Mouse (Mus musculus) brain, embryonic 18.5 days (tissue): Measurements from ENCODE around the gene Slc13a2.

Experiments
- DNase-seq: peaks from one replicate; pipeline ENCODE4 v3.0.0-alpha.2; 2012; ENCODE audit warnings: low read depth, low spot score

Slc13a2 gene

DNA sequence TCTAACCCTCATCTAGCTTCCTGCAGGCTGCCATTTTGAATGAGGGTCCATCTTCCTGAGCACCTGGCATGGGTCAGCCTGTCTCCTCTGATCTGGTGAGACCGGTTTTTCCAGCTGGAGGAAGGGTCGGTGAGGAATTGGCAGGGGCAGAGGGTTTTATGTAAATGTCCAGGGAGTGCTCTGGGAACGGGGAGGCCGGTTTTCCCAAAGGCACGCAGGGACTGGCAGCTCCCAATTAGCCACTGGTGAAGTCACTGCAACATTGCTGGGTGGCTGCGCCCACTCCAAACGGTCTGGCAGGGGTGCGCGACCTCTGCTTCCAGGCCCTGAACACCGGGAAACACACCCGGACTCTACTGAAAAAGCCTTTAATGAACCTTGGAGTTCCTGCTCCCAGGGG is 25.1 kb downstream of the Slc13a2 start:
- DNase-seq: no peak

DNA sequence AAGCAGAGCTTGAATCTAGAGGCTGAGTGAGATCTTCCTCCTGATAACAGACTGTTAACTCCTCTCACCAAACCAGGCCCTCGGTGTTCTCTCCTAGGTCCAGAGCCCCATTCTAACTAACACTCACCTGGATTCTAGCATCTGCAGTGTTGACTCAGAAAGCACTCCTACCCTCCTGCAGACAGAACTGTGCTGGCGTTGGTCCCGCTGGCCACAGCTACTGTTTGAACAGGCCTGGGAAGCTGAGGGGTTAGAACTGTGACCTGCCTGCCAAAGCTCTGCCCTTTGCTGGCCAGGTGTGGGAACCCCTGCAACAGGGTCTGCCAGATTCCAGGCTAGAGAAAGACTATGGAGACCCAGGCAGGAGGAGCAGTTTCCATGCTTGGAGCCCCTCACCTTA is 29.3 kb downstream of the Slc13a2 start:
- DNase-seq: no peak

DNA sequence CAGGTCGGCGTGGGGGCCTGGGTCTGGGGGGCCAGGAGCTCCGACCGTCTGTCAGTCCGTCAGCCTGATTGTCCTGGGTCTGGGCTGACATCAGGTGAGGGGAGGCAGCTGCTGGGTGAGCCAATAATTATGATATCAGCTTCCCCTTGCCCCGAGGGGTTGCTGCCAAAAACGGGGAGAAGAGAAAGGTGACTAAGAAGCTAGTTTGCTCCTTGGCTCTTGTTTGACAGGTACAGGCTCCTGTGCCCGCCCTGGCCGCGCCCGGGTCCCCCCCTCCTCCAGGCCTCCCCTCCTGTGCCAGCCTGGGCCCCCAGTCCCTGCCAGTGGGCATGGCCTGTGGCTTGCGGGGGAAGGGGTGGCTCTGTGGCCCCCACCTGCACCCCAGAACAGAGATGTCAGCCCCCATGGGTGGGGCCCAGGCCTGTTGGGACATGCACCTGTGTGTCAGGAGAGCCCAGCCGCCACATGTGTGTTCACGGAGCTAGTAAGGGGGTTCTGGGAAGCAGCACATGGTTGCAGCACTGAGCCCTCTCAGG is 35.4 kb downstream of the Slc13a2 start, which contains the start of gene Foxn1:
Foxn1 (minus strand) TSS at position 51 of the 536 bp plus-strand sequence.
- no peak for DNase-seq

DNA sequence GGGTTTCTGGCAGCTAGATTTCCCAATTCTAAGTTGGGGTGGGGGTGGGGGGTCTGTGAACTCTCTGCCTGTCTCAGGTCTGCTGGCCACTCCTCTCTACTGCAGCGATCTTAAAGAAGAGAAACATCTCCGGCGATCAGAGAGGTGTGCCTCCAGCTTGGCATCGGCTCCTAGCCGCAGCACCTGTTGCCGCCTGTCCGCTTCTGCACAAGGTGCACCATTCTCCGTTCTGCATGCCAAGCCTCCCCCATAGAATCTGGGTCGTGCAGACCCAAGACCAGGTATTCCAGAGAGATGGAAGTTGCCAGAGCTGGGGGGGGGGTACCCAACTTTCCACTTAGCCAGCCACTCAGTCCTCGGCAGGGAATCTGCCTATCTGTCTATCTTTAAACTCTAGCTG is 36.2 kb downstream of the Slc13a2 start:
- DNase-seq: no peak

DNA sequence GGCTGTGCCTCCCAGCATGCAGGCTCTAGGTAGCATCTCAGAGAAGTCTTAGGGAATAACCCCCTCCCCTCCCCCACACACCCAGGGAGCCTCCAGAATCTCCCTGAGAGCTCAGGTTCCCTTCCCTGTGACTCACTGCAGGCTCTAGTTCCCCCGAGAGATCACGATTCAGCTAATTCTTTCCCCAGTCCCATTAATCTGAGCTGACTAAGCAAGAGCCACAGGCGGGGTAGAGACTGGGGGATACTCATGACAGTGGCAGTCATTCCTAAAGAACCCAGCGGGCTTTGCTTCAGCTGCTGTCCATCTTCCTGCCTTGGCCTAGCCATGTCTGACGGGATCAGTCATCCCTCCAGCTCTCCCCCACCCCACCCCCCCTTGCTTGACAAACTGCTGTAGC is 39.3 kb downstream of the Slc13a2 start:
- no peak for DNase-seq

DNA sequence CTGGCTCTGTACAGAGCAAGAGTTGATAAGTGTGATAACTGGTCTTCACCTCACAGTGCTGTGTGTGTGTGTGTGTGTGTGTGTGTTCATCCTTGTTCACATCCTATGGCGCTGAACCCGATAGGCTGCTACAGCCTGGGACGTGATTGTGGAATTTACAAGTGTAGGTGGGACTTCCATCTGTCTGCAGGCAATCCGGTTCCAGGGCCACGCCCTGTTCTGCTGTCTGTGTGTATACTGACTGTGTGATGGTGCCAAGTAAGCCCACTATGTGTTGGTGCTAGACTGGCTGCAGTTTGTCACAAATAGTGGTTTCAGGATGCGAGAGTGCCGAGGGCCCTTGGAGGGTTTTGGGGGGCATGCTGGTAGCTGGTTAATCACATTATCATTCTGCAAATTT is 39.7 kb downstream of the Slc13a2 start:
- DNase-seq: no peak

DNA sequence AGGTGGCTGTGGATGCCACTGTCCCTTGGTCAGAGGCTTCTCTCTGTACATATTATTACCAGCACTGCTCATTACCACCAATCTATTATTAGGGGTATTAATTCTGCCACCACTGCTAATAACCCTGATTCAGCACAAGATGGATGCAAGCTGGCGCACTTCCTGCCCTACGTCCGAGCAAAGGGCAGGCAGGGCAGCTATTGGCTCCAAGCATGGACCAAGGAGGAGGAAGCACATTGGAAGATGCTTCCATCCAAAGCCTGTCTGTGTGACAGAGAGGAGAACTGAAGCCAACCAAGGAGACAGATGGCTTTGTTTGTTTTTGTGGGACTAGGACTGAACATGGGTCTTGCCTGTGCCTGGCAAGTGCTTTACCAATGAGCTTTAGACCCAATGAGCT is 41.0 kb downstream of the Slc13a2 start:
- DNase-seq: no peak

DNA sequence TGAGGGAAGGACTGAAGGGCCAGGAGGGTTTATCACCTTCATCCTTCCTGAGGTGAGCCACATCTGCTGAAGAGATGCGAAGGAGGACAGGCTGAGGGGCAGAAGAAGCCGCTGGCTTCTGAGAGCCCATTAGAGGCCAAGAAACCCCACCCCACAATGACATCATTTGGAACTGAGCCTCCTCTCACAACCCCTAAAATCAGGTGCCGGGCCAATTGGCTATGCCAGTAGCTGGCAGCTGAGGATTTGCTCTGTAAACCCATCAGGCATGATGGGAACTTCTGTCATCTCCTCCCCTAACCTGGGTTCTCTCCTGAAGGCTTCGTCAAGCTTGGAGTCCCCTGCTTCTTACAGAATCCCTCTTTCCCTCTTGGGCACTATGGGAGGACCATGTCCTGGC is 41.7 kb downstream of the Slc13a2 start:
- no peak for DNase-seq

DNA sequence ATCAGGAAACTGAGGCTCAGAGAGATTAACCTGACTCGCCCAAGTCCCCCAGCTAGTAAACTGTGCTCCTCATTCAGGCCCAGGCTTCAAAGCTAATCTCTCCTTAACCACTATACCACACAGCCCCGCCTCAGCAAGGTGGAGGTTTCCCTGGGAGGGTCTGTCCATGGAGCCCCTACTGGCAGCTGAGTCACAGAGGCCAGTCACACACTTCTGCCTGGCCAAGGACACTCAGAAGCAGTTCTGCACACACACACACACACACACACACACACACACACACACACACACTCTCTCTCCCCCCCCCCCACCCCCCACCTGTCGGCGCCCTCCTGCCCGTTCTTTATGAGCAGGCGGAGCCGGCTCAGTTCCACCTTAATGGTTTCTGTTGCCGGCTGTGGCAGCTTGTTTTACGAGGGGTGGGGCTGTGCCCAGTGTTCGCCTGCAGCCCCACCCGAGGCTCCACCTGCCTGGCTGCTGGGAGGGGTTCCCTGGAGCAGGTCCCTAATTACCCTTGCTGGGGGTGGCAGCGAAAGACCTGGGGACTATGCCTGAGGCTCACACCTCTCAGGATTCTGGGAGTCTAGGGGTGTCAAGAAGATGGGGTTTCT is 44.4 kb downstream of the Slc13a2 start:
- no peak for DNase-seq

DNA sequence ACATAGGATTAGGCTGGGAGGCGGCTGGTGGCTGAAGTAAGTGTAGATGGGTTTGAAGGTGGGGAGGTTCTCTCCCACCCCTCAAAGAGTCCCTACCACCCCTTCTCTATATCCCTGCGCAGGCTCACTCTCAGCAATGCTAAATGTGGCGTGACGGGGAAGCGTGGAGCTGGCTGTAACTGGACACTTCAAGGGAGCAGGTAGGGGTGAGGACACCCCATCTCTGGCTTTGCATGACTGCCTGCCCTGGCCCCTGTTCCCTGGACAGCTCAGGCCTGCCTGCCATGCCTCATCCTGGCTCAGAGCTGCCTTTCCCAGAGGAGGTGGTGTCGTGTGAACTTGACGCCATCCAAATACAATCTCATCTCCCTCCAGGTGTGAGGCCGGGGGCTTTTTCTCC is 47.9 kb downstream of the Slc13a2 start:
- no peak for DNase-seq

DNA sequence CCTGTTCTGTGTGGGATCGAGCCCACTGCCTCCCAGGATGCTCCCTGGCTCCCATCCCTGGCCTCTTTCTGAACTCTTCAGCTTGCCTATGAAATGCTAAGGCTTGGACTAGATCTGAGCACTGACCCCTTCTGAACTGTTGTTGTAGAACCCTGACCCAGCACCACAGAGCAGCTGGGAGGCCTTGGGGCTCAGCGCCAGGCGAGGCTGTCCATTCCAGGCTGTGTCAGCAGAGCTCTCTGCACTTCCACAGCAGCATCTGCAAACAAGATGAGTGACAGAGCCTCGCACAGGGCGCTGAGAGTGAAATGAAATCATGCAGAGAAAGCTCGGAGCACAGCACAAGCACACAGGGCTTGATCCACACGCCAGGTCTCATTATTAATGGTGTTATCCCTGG is 49.4 kb downstream of the Slc13a2 start:
- no peak for DNase-seq

DNA sequence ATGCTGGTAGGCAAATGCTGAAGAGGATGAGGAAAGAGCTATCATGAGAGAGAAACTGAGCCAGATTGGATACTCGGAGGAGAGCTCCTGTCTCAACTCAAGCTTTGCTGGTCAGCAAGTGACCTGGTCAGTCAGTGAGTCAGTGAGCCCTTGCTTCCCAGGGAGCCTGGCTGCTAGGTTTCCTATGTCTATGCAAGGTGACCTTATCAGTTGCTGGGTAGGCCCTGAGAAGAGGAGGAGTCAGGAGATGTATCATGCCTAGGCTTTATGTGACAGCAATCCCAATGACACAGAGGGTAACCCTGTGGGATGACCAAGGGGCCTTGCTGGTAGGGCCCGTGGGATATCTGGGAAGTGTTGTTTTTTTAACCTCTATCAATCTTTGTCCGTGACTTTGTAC is 49.9 kb downstream of the Slc13a2 start:
- no peak for DNase-seq

DNA sequence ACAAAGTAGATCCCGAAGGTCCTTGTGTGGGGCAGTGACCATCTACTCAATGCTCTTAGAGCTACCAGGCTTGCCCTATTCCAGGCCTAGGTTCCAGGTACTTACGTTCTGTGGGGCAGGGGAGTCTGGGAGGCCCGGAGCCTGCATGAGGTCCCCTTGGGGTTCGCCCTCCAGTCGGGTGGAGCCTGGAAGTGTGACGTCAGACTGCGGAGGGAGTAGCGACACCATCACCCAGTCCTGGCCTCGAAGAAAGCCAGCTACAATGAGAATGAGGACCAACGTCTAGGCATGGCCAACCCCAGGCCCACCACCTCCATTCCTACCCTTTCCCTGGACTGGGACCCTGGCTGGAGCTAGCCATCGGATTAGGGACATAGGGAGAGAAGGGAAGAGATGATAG is 50.3 kb downstream of the Slc13a2 start:
- DNase-seq: no peak

DNA sequence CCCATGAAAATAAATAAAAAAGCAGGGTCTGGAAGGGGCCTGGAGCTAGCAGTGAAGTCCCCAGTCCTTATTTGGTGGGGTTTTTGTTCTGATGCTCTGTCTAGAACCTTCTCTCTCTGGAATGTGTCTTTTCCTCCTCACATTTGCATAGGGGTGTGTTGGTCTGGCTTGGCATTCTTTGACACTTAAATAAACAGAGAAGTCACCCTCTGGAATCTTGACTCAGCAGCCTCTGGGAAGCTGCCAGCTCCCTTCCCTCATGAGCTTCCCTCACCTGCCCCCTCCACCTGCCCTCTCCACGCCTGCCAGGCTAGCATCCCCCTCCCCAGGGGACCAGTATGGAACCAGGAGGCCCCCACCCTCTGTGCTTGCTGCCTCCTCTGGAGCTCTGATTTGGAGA is 51.6 kb downstream of the Slc13a2 start:
- no peak for DNase-seq

DNA sequence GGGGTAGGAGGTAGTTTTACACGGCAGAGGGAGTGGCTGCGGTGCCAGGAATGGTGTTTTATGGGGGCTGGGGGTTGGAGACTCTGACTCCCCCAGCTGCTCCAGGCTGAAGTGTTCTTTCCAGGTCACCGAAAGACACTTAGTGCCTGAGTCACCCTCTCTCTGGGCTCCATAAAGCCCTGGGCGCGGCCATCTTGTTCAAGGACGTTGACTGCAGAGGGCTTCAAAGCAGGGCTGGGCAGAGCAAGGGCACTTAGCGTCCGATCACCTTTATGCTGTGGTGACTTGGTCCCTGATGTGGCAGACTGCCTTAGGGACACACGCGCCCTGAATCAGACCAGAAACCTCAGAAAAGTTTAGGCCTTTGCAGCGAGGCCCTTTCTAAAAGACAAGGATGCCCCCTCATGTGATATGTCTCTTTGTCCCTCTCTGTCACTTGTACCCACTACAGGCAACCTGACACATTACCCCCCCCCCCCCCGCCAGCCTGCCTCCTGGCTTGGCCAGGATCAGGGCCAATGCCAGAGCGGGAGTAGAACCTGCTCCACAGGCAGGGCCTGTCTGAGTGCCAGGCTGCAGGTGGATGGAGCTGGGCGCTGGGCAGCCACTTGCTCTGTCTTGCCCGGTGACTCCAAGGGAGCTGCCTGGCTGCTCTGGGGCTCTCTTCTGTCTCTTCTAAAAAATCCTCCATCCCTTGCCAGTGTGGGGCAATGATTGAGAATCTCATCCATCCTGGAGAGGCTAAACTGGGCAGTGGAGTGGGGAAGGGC is 54.4 kb downstream of the Slc13a2 start:
- DNase-seq: no peak

DNA sequence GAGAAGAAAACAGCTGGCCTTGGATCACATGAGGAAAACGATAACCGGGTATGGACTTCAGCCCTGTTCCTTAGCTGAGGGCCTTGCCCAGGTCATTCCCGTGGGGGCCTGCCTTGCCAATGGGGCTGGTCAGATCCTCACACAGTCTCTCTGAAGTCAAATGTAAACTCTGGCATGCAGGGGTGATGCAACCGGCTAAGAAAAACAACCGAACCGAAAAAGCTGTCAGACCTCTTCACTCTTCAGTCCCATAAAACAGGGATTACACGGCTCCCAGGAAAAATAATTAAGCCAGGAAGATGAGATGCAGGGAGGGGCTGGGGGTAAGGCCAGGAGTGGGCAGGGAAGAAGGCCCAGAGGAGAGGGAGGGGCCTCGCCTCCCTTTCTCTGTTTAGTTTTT is 57.9 kb downstream of the Slc13a2 start:
- no peak for DNase-seq

DNA sequence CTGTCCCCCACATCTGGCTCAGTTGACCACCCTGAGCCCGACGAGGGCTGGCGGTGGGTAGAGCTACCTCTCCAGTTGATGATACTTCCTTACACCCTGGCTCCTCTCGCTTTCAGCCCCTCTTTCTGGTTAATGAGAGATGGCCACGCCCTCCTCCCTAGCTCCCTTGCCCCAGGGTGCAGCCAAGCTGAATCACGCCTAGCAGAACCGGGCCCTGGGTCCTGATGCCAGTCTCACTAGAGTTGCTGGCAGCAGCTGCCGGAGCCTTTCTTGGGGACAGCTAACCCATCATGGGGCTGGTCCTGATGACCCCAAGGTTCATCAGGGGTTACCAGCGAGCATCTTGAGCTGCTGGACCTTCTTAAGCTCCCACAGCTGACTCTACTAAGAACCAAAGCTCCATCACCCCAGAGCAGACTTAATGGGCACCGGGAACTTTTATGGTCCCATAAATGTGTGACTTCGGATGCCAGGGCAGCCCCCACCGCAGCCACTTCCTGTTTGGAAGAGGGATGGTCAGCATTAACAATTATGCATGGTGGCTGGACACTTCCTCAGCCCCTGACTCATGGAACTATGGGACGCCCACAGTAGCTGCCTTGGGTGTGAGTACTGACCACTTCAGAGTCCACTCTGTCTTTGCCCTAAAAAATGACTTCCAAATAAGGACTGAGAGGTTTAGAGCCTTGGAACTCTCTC is 58.6 kb downstream of the Slc13a2 start:
- DNase-seq: no peak

DNA sequence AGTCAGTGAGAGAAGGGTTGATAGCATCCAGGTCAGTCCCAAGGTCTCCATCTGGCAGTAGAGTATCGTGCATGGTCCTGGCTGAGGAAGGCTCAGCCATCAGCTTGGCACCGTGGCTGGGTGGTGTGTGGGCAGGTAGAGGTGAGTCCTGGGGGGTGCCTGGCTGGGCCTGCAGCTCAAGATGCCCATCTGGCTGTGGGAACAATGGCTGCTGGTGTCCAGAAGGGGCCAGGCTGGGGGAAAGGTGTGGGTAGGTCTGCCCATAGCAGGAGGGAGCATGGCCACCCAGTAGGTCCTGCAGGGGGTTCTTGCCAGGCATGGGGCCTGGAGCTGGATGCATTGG is 61.3 kb downstream of the Slc13a2 start:
- DNase-seq: no peak

DNA sequence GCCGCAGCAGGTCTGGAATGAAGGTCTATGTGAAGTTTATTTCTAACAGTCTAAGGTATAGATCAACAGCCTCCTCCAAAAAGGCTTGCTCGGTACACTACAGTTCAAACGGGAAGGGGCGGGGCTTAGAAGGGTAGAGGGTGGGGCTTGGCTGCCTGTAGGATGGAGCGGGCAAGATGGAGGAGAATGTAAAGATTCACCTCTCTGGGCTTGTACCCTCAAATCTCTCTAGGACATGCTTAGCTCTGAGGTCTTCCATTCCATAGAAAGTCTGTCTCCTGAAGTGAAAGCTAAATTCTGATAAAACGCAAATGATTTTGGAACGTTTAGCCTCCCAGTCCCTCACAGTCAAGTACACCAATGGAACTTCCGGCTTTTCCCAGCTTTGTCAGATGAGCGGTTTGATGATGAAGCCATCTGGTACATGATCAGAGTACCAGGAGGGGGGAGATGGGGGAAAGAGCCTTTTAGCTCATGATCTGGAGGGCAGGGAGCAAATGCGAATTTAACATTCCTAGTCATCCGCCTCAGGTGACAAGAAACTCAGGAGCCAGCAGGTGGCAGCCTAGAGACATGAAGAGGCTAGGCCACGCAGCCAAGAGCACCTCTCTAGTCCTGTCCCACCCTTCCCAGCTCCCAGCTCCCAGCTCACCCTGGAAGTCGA is 61.8 kb downstream of the Slc13a2 start:
- DNase-seq: no peak

DNA sequence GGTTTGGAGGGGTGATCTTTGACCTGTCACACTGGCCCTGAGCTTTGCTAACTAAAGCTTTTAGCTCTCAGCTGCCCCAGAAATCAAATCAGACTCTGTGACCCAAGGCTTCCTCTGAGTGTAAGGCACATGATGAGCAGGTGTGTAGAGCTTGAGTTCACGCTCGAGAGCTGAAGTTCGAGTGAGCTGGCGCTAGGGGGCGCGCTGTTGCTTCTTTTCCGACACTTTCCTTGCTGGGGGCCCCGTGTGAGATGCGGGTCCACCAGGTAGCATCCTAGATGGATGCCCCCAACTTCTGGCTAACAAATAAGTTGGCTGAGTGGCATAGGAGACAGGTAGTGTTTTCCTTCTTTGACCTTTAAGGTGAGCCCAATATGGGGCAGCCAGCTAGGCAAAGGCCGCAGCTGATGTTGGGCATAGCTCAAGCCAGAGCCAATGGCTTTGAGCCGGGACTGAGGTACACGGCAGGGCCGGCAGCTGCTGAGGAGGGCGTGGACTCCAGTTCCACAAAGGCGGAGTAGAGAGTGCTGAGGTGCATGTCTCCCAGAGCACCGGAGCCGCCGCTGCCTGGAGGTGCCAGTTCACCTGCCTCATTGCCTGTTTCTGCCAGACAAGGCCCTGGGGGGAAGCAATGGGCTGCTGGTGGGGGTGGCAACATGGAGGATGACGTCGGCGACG is 63.5 kb downstream of the Slc13a2 start:
- DNase-seq: no peak

DNA sequence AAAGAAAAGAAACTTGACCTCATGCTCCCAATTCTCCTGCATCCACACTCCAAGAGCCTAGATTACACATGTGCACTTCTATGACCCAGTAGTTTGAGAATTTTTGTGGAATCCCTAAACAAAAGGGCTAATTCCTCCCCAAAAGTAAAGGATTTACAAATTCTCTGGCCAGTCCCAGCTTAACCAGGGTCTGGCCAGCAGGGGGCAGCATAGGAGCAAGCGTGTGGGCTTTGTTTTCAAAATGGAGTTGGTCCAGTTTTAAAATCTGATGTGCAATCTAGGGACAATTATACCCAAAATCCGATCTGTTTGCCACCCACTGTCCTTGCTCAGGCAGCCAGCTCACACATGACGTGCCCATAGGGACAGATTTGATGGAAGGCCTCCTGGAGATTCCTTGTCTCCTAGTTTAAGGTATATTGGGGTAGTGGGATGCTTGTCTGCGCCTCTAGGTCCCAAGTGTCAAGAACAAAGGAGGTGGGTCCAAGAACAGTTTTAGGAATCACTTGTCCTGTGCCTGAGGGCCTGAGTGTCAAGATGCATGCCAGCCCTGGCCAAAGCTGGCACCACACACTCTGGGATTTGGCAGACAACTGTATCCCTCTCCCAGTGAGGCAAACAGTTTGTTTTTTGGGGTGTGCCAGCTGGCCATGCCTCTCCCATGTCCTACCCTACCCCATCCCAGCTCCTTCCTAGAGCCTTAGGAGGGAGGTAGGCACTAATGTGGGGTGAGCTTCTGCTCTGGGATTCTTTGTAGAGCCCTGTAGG is 66.4 kb downstream of the Slc13a2 start:
- no peak for DNase-seq
